Mouse (Mus musculus): ENCODE measurements around the gene Myt1. TPM values are rescaled to one million over a fixed set of nuclear protein-coding genes. Genes with fewer than 3 reads are reported as not detected.
"Not testable (repeated sequence)": the region's sequence is repeated elsewhere in the genome, so short reads cannot be mapped to it uniquely, and the experiment has no call there.

The Myt1 gene
- total RNA-seq, 2 experiments from 2014 or later, result not detected

- intact Hi-C loops (cut with DNase I), result no loop called here
- Histone ChIP-seq H3K4me3 (no peak overlapping the region), H3K27ac (no peak overlapping the region)
- DNase-seq, result no peak
- TF ChIP-seq CTCF (IDR thresholded peaks at IDR 0.05), result no peak
Observed at GRCm38 (mm10) chr2:181763886-181764527, 875 bp downstream of the Myt1 start.

- no peak for TF ChIP-seq CTCF (IDR thresholded peaks at IDR 0.05)
- intact Hi-C loops (cut with DNase I), result no loop called here
- Histone ChIP-seq H3K27ac (no peak overlapping the region), H3K4me3 (no peak overlapping the region)
- DNase-seq, result no peak
Observed at GRCm38 (mm10) chr2:181764600-181764999, 1.5 kb downstream of the Myt1 start.

- Histone ChIP-seq H3K4me3 (no peak overlapping the region), H3K27ac (no peak overlapping the region)
- TF ChIP-seq CTCF (IDR thresholded peaks at IDR 0.05), result no peak
- no peak for DNase-seq
- intact Hi-C loops (cut with DNase I), result no loop called here
Observed at GRCm38 (mm10) chr2:181765251-181765650, 2.1 kb downstream of the Myt1 start.

DNA sequence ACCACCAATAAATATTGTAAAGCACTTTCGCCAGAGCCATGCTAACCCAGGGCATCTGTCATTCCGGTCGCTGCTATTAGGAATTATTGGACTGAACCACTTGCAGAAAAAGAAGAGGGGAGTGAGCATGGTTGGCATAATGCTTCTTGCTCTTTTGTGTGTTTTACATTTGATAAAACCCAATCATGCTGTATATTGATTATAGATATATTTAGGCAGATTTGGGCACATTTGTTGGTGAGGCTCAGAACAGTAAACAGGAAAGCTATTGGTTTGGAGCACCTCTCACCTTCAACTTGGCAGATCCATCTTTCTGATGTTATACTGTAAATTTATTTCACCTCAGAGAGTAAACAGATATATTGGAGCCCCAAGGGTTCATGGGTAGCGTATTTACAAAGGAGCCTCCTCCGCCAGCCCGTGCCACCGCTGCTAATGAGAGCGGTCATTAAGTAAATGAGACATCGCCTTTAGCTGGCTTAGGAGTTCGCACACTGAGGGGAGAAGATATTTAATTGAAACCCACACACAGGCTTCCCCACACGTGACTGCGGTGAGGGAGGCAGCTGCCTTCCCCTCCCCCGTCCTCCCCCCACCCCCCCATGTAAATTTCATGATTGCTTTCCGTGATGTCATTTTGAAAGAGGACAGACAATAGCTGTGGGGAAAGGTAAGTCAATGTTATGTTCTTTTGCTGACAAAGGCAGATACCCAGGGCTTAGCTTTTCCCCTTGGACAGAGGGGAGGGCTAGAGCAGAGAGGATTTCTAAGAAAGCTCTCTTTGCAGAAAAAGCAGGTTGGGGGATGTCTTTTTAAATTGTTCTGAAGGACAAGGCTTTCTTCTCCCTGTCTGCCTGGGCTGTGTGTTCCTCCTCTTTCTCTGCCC, 3.8 kb downstream of the Myt1 start:
- DNase-seq, result no peak
- H3K27ac ChIP-seq, result no peak overlapping the region
- no peak overlapping the region for H3K4me3 ChIP-seq
- intact Hi-C loops (cut with DNase I), result no loop called here
- TF ChIP-seq CTCF (IDR thresholded peaks at IDR 0.05), result no peak

GRCm38 (mm10) chr2:181768451-181768850, 5.3 kb downstream of the Myt1 start:
- intact Hi-C loops (cut with DNase I), result no loop called here

GRCm38 (mm10) chr2:181769397-181769796, 6.3 kb downstream of the Myt1 start:
- intact Hi-C loops (cut with DNase I), result no loop called here
- Histone ChIP-seq H3K27ac (no peak overlapping the region), H3K4me3 (no peak overlapping the region)
- no peak for TF ChIP-seq CTCF (IDR thresholded peaks at IDR 0.05)
- DNase-seq, result no peak

More at GRCm38 (mm10) chr2:181768451-181768850, 5.3 kb downstream of the Myt1 start:
- no peak for DNase-seq
- TF ChIP-seq CTCF (IDR thresholded peaks at IDR 0.05), result no peak
- Histone ChIP-seq H3K27ac (no peak overlapping the region), H3K4me3 (no peak overlapping the region)

- intact Hi-C loops (cut with DNase I), result no loop called here
- no peak for TF ChIP-seq CTCF (IDR thresholded peaks at IDR 0.05)
- H3K4me3 ChIP-seq, result no peak overlapping the region
- DNase-seq, result no peak
- H3K27ac ChIP-seq, result no peak overlapping the region
Observed at GRCm38 (mm10) chr2:181773203-181773602, 10.1 kb downstream of the Myt1 start.

DNA sequence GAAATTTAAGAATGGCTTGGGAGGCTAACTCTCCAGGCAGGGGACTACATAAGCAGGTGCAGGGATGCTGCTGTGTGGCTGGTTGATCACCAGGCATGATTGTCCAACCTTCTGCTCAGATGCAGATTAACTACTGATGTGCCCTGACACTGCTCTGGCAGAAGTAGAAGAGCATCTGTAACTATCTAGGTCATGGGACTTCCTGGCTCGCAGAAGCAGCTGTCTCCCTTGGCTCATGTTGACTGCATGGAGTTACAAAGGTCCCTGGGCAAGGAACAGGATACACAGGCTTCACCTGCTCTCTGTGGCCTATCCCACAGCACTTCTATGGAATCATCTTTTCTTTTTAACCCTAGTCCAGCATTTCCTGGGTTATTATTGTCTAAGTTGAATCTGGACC, 12.7 kb downstream of the Myt1 start:
- intact Hi-C loops (cut with DNase I), result loop anchor here (5.0 kb wide), 1 partner anchor 57 kb away; no protein-coding TSS in a partner anchor
- Histone ChIP-seq H3K4me3 (no peak overlapping the region), H3K27ac (no peak overlapping the region)
- TF ChIP-seq CTCF (IDR thresholded peaks at IDR 0.05), result no peak
- no peak for DNase-seq

- Histone ChIP-seq H3K4me3 (no peak overlapping the region), H3K27ac (no peak overlapping the region)
- peak; percentile 38 for DNase-seq
- TF ChIP-seq CTCF (IDR thresholded peaks at IDR 0.05), result peak; percentile 57
- intact Hi-C loops (cut with DNase I), result loop anchor here (1.0 to 5.0 kb wide), 2 partner anchors 55 to 90 kb away; no protein-coding TSS in a partner anchor
Observed at GRCm38 (mm10) chr2:181777715-181778114, 14.6 kb downstream of the Myt1 start.

DNA sequence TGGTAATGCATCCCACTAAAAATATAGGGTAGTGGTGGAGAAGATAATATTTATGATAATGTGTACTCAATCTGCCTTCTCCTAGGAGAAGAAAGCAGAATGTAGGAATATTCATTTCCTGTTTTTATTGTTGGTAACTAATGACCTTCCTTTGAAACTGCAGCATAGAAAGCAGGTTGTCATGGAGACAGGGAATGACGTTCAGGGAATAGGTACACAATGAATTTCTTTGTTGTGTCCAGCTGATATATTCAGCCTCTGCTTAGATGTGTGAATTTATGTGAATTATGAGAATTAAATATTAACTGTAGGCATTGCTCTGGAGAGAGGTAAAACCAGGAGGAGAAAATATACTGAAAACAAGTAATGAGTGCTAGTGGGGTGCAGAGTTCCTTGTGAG, 18.3 kb downstream of the Myt1 start:
- TF ChIP-seq CTCF (IDR thresholded peaks at IDR 0.05), result no peak
- DNase-seq, result no peak
- H3K27ac ChIP-seq, result no peak overlapping the region
- no peak overlapping the region for H3K4me3 ChIP-seq
- intact Hi-C loops (cut with DNase I), result no loop called here

DNA sequence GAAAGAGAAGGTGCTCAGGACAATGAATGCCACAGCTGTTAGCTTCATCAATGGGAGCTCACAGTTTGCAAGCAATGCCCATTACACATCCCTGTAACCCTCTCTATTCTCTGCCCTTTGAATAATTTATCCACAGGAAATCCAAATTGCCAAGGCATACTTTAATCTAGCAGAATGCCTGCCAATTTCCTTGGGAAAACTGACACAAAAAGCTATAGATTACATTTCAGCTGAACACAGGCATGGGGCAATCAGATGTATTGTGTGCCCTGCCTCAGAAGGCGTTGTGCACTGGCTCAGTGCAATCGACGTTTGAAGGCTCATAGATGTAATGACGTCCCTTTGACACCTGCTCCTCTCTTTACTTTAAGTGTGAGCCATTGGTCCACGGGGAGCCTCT, 24.7 kb downstream of the Myt1 start:
- Histone ChIP-seq H3K27ac (no peak overlapping the region), H3K4me3 (no peak overlapping the region)
- TF ChIP-seq CTCF (IDR thresholded peaks at IDR 0.05), result no peak
- intact Hi-C loops (cut with DNase I), result no loop called here
- DNase-seq, result no peak

GRCm38 (mm10) chr2:181789396-181789795, 26.3 kb downstream of the Myt1 start:
- TF ChIP-seq CTCF (IDR thresholded peaks at IDR 0.05), result no peak
- H3K4me3 ChIP-seq, result no peak overlapping the region
- no peak overlapping the region for H3K27ac ChIP-seq
- intact Hi-C loops (cut with DNase I), result no loop called here
- no peak for DNase-seq

GRCm38 (mm10) chr2:181793186-181793585, 30.1 kb downstream of the Myt1 start:
- H3K4me3 ChIP-seq; DNase-seq; intact Hi-C loops (cut with DNase I); H3K27ac ChIP-seq: not testable (repeated sequence)
